Mouse (Mus musculus): ENCODE measurements at regions not wholly inside any gene's neighbourhood (a gene's known extent, or its start where the extent isn't known, plus 50 kb on each side); places are given as distances from the start of the nearest gene placed in this dataset.

DNA sequence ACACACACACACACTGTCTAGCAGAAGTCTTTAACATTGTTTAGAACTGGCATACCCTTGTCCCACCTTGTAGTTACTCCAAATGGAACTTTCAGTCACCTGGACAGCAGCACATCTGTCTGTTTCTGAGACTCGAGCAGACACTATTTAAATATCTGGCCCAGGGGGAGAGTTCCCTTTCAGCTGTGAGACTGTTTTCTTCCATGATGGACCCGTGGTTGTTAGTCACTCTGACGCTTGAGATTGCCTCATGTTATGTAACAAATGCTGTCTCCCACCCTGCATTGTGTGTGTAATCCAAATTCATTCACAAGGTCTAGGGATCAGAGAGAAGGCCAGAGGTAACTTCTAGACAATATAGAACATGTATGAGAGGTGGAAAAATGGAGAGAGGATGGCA, 174.2 kb downstream of the Otol1 start:
- H3K27ac ChIP-seq (ENCODE audit: low read depth, low read length), result no peak overlapping the region
- H3K36me3 ChIP-seq (ENCODE audit: control insufficient read depth, insufficient read depth, low read length), result no peaks in the 10 kb centered on the region
- no peaks in the 10 kb centered on the region for H3K4me1 ChIP-seq (ENCODE audit: control insufficient read depth, insufficient read depth, low read length)
- H3K27me3 ChIP-seq (ENCODE audit: control insufficient read depth, insufficient read depth, low read length), result no peaks in the 10 kb centered on the region
- no peak for ATAC-seq (ENCODE audit: low read depth)
- H3K4me3 ChIP-seq (ENCODE audit: low read depth, low read length), result no peak overlapping the region
- no peak overlapping the region for H3K9ac ChIP-seq (replicated peaks; ENCODE audit: low read depth, low read length)
- H3K4me2 ChIP-seq (ENCODE audit: low read depth, low read length), result no peak overlapping the region
- WGBS, result 64% methylated on average over 3 of the region's 3 CpGs
- H3K9me3 ChIP-seq (ENCODE audit: control insufficient read depth, low read length), result no peaks in the 10 kb centered on the region

DNA sequence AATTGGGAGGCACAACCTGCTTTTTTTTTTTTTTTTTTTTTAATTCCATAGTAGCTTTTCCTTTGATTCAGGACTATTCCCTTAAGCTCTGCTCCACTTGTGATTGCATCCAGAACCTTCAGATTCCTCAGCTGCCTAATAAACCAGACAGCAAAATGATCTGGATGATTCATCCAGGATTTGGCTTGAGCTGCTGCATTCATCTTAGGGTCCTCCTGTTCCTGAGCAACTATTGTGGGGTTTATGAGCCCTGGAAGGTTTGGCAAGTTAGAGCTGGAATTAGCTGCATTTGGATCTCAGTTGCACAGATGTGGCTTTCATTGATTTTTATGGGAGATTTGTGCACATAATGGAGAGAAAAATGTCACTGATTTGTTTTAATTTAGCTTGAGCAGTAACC, 183.3 kb downstream of the Otol1 start:
- Histone ChIP-seq H3K9me3 (ENCODE audit: control insufficient read depth, low read length) (no peaks in the 10 kb centered on the region), H3K36me3 (ENCODE audit: control insufficient read depth, insufficient read depth, low read length) (no peaks in the 10 kb centered on the region), H3K4me1 (ENCODE audit: control insufficient read depth, insufficient read depth, low read length) (no peaks in the 10 kb centered on the region), H3K9ac (replicated peaks; ENCODE audit: low read depth, low read length) (no peak overlapping the region), H3K27ac (ENCODE audit: low read depth, low read length) (no peak overlapping the region), H3K4me2 (ENCODE audit: low read depth, low read length) (no peak overlapping the region), H3K27me3 (ENCODE audit: control insufficient read depth, insufficient read depth, low read length) (no peaks in the 10 kb centered on the region), H3K4me3 (ENCODE audit: low read depth, low read length) (no peak overlapping the region)
- ATAC-seq (ENCODE audit: low read depth), result peak; percentile 56; the same call in 1 of the 2 replicates

DNA sequence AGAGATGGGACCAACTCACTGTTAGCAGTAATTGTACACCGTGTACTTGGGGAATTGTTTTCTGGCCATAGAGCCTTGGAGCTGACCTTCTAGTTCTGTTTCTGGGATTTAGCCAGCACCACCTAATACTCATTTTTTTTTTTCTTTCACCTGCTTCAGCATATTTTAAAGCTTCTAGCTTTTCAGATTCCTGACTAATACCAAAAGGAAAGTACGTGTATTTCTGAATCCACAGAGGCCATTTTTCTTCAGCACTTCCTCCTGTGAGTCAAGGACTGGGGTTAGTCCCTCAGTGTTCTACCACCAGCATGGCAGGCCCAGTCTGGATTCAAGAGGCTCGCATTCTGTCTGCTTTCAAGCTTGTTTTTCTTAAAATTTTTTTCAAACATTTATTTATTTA, 189.3 kb downstream of the Otol1 start:
- Histone ChIP-seq H3K9ac (replicated peaks; ENCODE audit: low read depth, low read length) (no peak overlapping the region), H3K4me2 (ENCODE audit: low read depth, low read length) (no peak overlapping the region), H3K36me3 (ENCODE audit: control insufficient read depth, insufficient read depth, low read length) (no peaks in the 10 kb centered on the region), H3K4me3 (ENCODE audit: low read depth, low read length) (no peak overlapping the region), H3K4me1 (ENCODE audit: control insufficient read depth, insufficient read depth, low read length) (no peaks in the 10 kb centered on the region), H3K27ac (ENCODE audit: low read depth, low read length) (no peak overlapping the region), H3K9me3 (ENCODE audit: control insufficient read depth, low read length) (no peaks in the 10 kb centered on the region), H3K27me3 (ENCODE audit: control insufficient read depth, insufficient read depth, low read length) (no peaks in the 10 kb centered on the region)
- no peak for ATAC-seq (ENCODE audit: low read depth)
- WGBS, result 91% methylated on average over 3 of the region's 3 CpGs

DNA sequence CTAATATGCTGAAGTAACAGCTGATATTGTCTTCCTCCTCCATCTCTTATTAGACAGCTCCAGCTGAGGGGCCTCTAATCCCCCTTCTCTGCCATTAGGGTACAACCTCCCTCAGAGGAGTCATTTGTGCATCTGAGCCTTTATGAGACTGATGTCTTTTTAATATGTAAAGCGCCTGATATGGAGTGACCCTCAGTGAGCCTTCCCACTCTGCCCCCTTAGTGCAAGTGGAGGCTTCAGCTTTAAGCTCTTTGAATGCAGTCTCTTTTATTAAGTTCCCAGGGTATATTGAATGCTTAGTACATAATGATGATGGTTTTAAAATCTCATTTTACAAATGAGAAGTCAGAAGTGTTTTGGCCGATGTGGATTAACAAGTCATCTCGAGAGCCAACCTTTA, 191.5 kb downstream of the Otol1 start:
- H3K4me3 ChIP-seq (ENCODE audit: low read depth, low read length), result no peak overlapping the region
- no peak overlapping the region for H3K27ac ChIP-seq (ENCODE audit: low read depth, low read length)
- no peak overlapping the region for H3K9ac ChIP-seq (replicated peaks; ENCODE audit: low read depth, low read length)
- no peaks in the 10 kb centered on the region for H3K27me3 ChIP-seq (ENCODE audit: control insufficient read depth, insufficient read depth, low read length)
- no peaks in the 10 kb centered on the region for H3K36me3 ChIP-seq (ENCODE audit: control insufficient read depth, insufficient read depth, low read length)
- WGBS, result 73% methylated on average over 3 of the region's 3 CpGs
- ATAC-seq (ENCODE audit: low read depth), result no peak
- no peaks in the 10 kb centered on the region for H3K4me1 ChIP-seq (ENCODE audit: control insufficient read depth, insufficient read depth, low read length)
- H3K9me3 ChIP-seq (ENCODE audit: control insufficient read depth, low read length), result no peaks in the 10 kb centered on the region
- H3K4me2 ChIP-seq (ENCODE audit: low read depth, low read length), result no peak overlapping the region

DNA sequence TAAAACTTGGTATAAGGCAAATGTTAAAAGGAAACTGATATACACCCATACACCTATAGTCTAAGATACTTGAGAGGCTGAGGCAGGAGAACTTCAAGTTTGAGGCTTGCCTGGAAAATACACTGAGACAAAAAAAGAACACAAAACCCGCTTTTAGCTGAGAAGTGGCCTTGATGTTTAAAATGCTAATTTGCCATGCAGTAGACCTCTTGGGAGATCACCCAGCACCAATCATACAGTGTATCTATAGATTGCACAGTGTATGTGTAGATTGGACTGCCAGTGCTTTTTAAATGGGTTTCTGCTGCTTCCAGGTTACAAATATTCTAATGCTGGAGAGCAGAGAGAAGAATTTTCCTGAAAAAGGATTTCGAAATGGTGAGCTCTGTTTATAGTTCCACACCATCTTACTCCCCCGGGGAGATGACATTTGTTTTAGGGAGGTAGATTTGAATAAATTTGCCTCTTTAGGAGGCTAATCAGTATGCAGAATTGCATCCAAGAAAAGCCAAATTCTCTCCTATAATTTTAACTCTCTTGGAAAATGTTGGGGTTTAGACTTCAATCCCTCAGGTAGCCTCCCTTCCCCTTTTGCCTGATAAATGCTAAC, 194.0 kb downstream of the Otol1 start:
- Histone ChIP-seq H3K4me2 (ENCODE audit: low read depth, low read length) (no peak overlapping the region), H3K27me3 (ENCODE audit: control insufficient read depth, insufficient read depth, low read length) (no peaks in the 10 kb centered on the region), H3K9ac (replicated peaks; ENCODE audit: low read depth, low read length) (no peak overlapping the region), H3K4me3 (ENCODE audit: low read depth, low read length) (no peak overlapping the region), H3K27ac (ENCODE audit: low read depth, low read length) (no peak overlapping the region), H3K9me3 (ENCODE audit: control insufficient read depth, low read length) (no peaks in the 10 kb centered on the region), H3K36me3 (ENCODE audit: control insufficient read depth, insufficient read depth, low read length) (no peaks in the 10 kb centered on the region), H3K4me1 (ENCODE audit: control insufficient read depth, insufficient read depth, low read length) (no peaks in the 10 kb centered on the region)
- 72% methylated on average over 3 of the region's 3 CpGs for WGBS
- no peak for ATAC-seq (ENCODE audit: low read depth)

DNA sequence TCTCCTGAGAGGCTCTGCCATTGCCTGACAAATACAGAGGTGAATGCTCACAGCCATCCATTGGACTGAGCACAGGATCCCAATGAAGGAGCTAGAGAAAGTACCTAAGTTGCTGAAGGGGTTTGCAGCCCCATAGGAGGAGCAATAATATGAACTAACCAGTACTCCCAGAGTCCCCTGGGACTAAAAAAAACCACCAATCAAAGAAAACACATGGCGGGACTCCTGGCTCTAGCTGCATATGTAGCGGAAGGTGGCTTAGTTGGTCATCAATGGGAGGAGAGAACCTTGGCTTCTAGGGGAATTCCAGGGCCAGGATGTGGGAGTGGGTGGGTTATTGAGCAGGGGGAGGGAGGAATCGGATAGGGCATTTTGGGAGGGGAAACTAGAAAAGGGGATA, 207.8 kb downstream of the Otol1 start:
- Histone ChIP-seq H3K4me2 (ENCODE audit: low read depth, low read length) (no peak overlapping the region), H3K27ac (ENCODE audit: low read depth, low read length) (no peak overlapping the region), H3K4me3 (ENCODE audit: low read depth, low read length) (no peak overlapping the region), H3K9ac (replicated peaks; ENCODE audit: low read depth, low read length) (no peak overlapping the region), H3K36me3 (ENCODE audit: control insufficient read depth, insufficient read depth, low read length) (no peaks in the 10 kb centered on the region), H3K27me3 (ENCODE audit: control insufficient read depth, insufficient read depth, low read length) (no peaks in the 10 kb centered on the region), H3K4me1 (ENCODE audit: control insufficient read depth, insufficient read depth, low read length) (no peaks in the 10 kb centered on the region), H3K9me3 (ENCODE audit: control insufficient read depth, low read length) (no peaks in the 10 kb centered on the region)
- 94% methylated on average over 3 of the region's 3 CpGs for WGBS
- ATAC-seq (ENCODE audit: low read depth), result no peak

DNA sequence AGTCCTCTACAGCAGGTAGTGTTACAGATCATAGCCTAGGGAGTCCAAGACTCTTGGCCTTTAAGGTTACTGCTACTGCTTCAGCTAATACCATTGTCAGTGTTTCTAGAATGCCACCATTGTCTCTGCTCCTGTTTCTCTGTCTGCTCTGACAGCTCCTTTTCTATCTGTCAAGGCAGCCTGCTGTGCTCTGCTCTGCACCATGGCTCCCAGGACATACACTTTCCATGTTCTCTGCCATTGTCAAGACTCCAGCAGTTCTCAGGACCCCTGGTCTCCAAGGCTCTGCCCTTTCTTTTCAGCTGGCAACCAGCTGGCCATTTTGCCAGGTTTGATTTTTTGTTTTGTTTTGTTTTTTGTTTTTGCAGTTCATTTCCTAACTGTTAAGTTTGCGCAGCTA, 208.7 kb downstream of the Otol1 start:
- no peak for ATAC-seq (ENCODE audit: low read depth)

DNA sequence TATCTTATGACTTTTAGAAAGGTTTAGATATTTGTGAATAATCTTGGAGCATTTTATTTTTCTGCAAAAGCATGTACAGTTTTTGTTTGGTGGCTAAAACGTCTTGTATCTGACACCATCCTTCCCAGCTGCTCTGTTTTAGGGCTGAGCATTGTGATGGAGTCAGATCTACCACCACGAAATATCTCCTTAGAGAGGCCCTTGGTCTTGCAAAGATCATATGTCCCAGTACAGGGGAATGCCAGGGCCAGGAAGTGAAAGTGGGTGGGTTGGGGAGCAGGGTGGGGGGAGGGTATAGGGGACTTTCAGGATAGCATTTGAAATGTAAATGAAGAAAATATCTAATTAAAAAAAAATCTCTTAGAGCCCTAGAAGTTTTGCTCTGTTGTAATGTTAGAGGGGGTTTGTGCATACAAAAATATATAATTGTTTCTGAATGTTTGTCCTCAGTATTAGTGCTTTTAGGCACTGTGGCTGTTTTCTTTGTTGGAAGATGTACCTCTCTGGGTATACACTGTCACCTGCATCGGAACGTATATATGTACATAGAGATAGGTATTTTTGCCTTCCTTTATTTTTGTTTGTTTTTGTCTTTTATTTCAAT, 211.4 kb downstream of the Otol1 start:
- no peaks in the 10 kb centered on the region for H3K4me1 ChIP-seq (ENCODE audit: control insufficient read depth, insufficient read depth, low read length)
- H3K27me3 ChIP-seq (ENCODE audit: control insufficient read depth, insufficient read depth, low read length), result no peaks in the 10 kb centered on the region
- no peak overlapping the region for H3K4me2 ChIP-seq (ENCODE audit: low read depth, low read length)
- H3K27ac ChIP-seq (ENCODE audit: low read depth, low read length), result no peak overlapping the region
- no peak for ATAC-seq (ENCODE audit: low read depth)
- WGBS, result 90% methylated on average over 4 of the region's 4 CpGs
- H3K9me3 ChIP-seq (ENCODE audit: control insufficient read depth, low read length), result no peaks in the 10 kb centered on the region
- H3K4me3 ChIP-seq (ENCODE audit: low read depth, low read length), result no peak overlapping the region
- H3K9ac ChIP-seq (replicated peaks; ENCODE audit: low read depth, low read length), result no peak overlapping the region
- H3K36me3 ChIP-seq (ENCODE audit: control insufficient read depth, insufficient read depth, low read length), result no peaks in the 10 kb centered on the region

More for the DNA sequence above, 208.7 kb downstream of the Otol1 start:
- Histone ChIP-seq H3K36me3 (ENCODE audit: control insufficient read depth, insufficient read depth, low read length) (no peaks in the 10 kb centered on the region), H3K9me3 (ENCODE audit: control insufficient read depth, low read length) (no peaks in the 10 kb centered on the region), H3K27ac (ENCODE audit: low read depth, low read length) (no peak overlapping the region), H3K4me3 (ENCODE audit: low read depth, low read length) (no peak overlapping the region), H3K27me3 (ENCODE audit: control insufficient read depth, insufficient read depth, low read length) (no peaks in the 10 kb centered on the region), H3K4me2 (ENCODE audit: low read depth, low read length) (no peak overlapping the region), H3K9ac (replicated peaks; ENCODE audit: low read depth, low read length) (no peak overlapping the region), H3K4me1 (ENCODE audit: control insufficient read depth, insufficient read depth, low read length) (no peaks in the 10 kb centered on the region)
- WGBS, result 40% methylated on average over 1 of the region's 1 CpGs

DNA sequence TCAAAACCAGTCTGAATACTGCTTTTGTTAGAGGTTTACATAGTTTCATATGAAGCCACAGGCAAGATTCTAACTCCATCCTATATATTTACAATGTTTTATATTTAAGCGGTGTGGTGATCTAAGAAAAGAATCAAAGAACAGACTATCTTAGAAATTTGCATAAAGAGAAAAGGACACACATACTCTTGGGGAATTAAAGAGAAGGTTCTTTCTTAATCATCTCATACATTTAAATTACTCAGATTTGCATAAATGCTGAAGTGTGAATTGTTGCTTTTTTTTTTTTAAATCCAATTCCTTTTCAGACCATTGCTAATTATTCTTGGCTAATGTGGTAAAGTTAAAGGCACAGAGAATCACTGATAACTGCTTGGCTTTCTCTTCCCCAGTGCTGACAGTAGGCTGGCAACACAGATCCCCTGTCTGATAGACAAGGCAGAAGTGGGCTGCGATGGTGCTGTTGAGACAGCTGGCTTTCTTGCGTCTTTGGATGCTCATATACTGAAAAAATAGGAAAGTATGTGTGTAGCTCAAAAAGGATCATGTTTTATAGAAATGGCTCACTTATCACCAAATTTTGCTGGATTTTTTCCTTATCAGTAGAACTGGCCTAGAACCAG, 216.1 kb downstream of the Otol1 start:
- Histone ChIP-seq H3K9ac (replicated peaks; ENCODE audit: low read depth, low read length) (no peak overlapping the region), H3K27me3 (ENCODE audit: control insufficient read depth, insufficient read depth, low read length) (no peaks in the 10 kb centered on the region), H3K9me3 (ENCODE audit: control insufficient read depth, low read length) (no peaks in the 10 kb centered on the region), H3K4me3 (ENCODE audit: low read depth, low read length) (no peak overlapping the region), H3K4me2 (ENCODE audit: low read depth, low read length) (no peak overlapping the region), H3K27ac (ENCODE audit: low read depth, low read length) (no peak overlapping the region), H3K4me1 (ENCODE audit: control insufficient read depth, insufficient read depth, low read length) (no peaks in the 10 kb centered on the region), H3K36me3 (ENCODE audit: control insufficient read depth, insufficient read depth, low read length) (no peaks in the 10 kb centered on the region)
- 48% methylated on average over 3 of the region's 3 CpGs for WGBS
- ATAC-seq (ENCODE audit: low read depth), result no peak
